Mouse (Mus musculus): ENCODE data around the gene Clasrp.
A peak's percentile ranks its signal among the peaks of the same experiment; 100 is the strongest.

Clasrp gene

GRCm38 (mm10) chr7:19603849-19604605, at the start of gene Clasrp:
Gene Clasrp, minus strand, starts transcription at chr7:19604486.
- peak; percentile 98 for DNase-seq

- DNase-seq = no peak
Observed at GRCm38 (mm10) chr7:19652614-19653013, 48.3 kb upstream of the Clasrp start.

- DNase-seq = no peak
Observed at GRCm38 (mm10) chr7:19651063-19651786, 46.9 kb upstream of the Clasrp start.

GRCm38 (mm10) chr7:19641223-19641622, 36.9 kb upstream of the Clasrp start:
- DNase-seq = no peak

GRCm38 (mm10) chr7:19635074-19635827, 31.0 kb upstream of the Clasrp start:
- no peak for DNase-seq

- no peak for DNase-seq
Observed at GRCm38 (mm10) chr7:19634591-19634990, 30.3 kb upstream of the Clasrp start.

GRCm38 (mm10) chr7:19633855-19634254, 29.6 kb upstream of the Clasrp start:
- no peak for DNase-seq

- no peak for DNase-seq
Observed at GRCm38 (mm10) chr7:19633197-19633596, 28.9 kb upstream of the Clasrp start.

- DNase-seq = peak; percentile 55
Observed at GRCm38 (mm10) chr7:19632720-19633119, 28.4 kb upstream of the Clasrp start.

GRCm38 (mm10) chr7:19632275-19632674, 28.0 kb upstream of the Clasrp start:
- peak; percentile 58 for DNase-seq

- DNase-seq = peak; percentile 89
Observed at GRCm38 (mm10) chr7:19629361-19629734, 25.1 kb upstream of the Clasrp start, which contains the start of gene Relb. Gene Relb, minus strand, starts transcription at chr7:19629438.

GRCm38 (mm10) chr7:19628536-19629360, 24.5 kb upstream of the Clasrp start:
- DNase-seq = peak; percentile 94

- DNase-seq = no peak
Observed at GRCm38 (mm10) chr7:19628192-19628535, 23.9 kb upstream of the Clasrp start.

- no peak for DNase-seq
Observed at GRCm38 (mm10) chr7:19627721-19628120, 23.4 kb upstream of the Clasrp start.

- DNase-seq = no peak
Observed at GRCm38 (mm10) chr7:19623433-19623832, 19.1 kb upstream of the Clasrp start.

- DNase-seq = no peak
Observed at GRCm38 (mm10) chr7:19622241-19622640, 18.0 kb upstream of the Clasrp start.

GRCm38 (mm10) chr7:19620811-19621210, 16.5 kb upstream of the Clasrp start:
- DNase-seq = no peak

- DNase-seq = peak; percentile 69
Observed at GRCm38 (mm10) chr7:19619004-19619801, 14.9 kb upstream of the Clasrp start.

- no peak for DNase-seq
Observed at GRCm38 (mm10) chr7:19615036-19615577, 10.8 kb upstream of the Clasrp start.

GRCm38 (mm10) chr7:19610969-19611368, 6.7 kb upstream of the Clasrp start:
- no peak for DNase-seq

GRCm38 (mm10) chr7:19609641-19610332, 5.5 kb upstream of the Clasrp start:
- DNase-seq = no peak

All from liver (tissue).